9 mouse cellular contexts compared by ENCODE assay signal in genomic region chr19:11044996-11045711, GRCm38 (mm10). TPM values are rescaled to one million over a fixed set of nuclear protein-coding genes. Genes with fewer than 3 reads are reported as not detected.
DNase-seq lines count a peak whose midpoint lies in the region; ATAC-seq and TF ChIP-seq lines count a peak whose summit lies in the region.
"Had no signal": no experiment of that assay in that cellular context is flagged by ENCODE, and none has a peak within 500 bp of the region (broad histone marks: within the 10 kb centered on the region; RNA-seq: fewer than 3 reads in every experiment).

No protein-coding gene starts in this region.

- peak overlapping the region; percentile 59 for H3K9ac ChIP-seq in heart, embryonic 16.5 days (ENCODE audit: low read length)
- H3K9ac ChIP-seq in neural tube, embryonic 14.5 days (replicated peaks; ENCODE audit: low read depth, low read length): peak overlapping the region; percentile 39; the same call in 1 of the 2 replicates

- peak; percentile 38; the same call in 1 of the 2 replicates for TF ChIP-seq CTCF in lung, adult 2 months (IDR thresholded peaks at IDR 0.05; ENCODE audit: insufficient read depth, low read length)

- peak overlapping the region; percentile 50 for H3K4me3 ChIP-seq in heart, embryonic 16.5 days (ENCODE audit: low read length)
- H3K4me3 ChIP-seq in lung, adult 2 months (replicated peaks; ENCODE audit: extremely low read depth, low read depth, low read length): peak overlapping the region; percentile 48
- H3K4me3 ChIP-seq in neural tube, embryonic 14.5 days (ENCODE audit: low read depth, low read length): peak overlapping the region; percentile 32
- H3K4me3 ChIP-seq: erythroblast, embryonic 14.5 days had no signal

- WGBS in heart, embryonic 16.5 days: 7% methylated on average over 37 of the region's 40 CpGs
- 7% methylated on average over 40 of the region's 40 CpGs for WGBS in lung, adult 2 months
- WGBS in neural tube, embryonic 14.5 days: 6% methylated on average over 40 of the region's 40 CpGs

- peaks cover 3% of the 10 kb centered on the region; the same call in 1 of the 2 replicates for H3K4me1 ChIP-seq in heart, embryonic 16.5 days (ENCODE audit: control insufficient read depth, insufficient read depth, low read length)
- H3K4me1 ChIP-seq in lung, adult 2 months (ENCODE audit: control insufficient read depth, insufficient read depth, low read length): peaks cover 3% of the 10 kb centered on the region
- H3K4me1 ChIP-seq in neural tube, embryonic 14.5 days (ENCODE audit: control insufficient read depth, insufficient read depth, low read length): no peaks in the 10 kb centered on the region

- ATAC-seq in erythroid progenitor cell, adult 5-6 weeks (replicated peaks; ENCODE audit: low FRiP score, poor library complexity, severe bottlenecking): peak; percentile 83
- ATAC-seq in heart, embryonic 16.5 days (replicated peaks; ENCODE audit: extremely low read depth, insufficient read depth, low FRiP score): peak; percentile 99
- ATAC-seq in neural tube, embryonic 14.5 days (ENCODE audit: low read depth): peak; percentile 99

- no peaks in the 10 kb centered on the region for H3K9me3 ChIP-seq in heart, embryonic 16.5 days (replicated peaks; ENCODE audit: control insufficient read depth, low read length)
- no peaks in the 10 kb centered on the region for H3K9me3 ChIP-seq in neural tube, embryonic 14.5 days (ENCODE audit: control insufficient read depth, low read length)

- H3K27ac ChIP-seq in heart, embryonic 16.5 days (ENCODE audit: low read length): no peak overlapping the region
- no peak overlapping the region for H3K27ac ChIP-seq in neural tube, embryonic 14.5 days (ENCODE audit: low read depth, low read length)

- no peaks in the 10 kb centered on the region for H3K27me3 ChIP-seq in heart, embryonic 16.5 days (ENCODE audit: control insufficient read depth, insufficient read depth, low read length)
- H3K27me3 ChIP-seq in neural tube, embryonic 14.5 days (ENCODE audit: control insufficient read depth, insufficient read depth, low read length): no peaks in the 10 kb centered on the region

- peak overlapping the region; percentile 76 for H3K4me2 ChIP-seq in heart, embryonic 16.5 days (ENCODE audit: low read depth, low read length)
- H3K4me2 ChIP-seq in neural tube, embryonic 14.5 days (ENCODE audit: low read depth, low read length): peak overlapping the region; percentile 56

- peak; percentile 64; the same call in 1 of the 2 replicates for TF ChIP-seq POLR2A in lung, adult 2 months (IDR thresholded peaks at IDR 0.05; ENCODE audit: borderline replicate concordance, extremely low read depth, low read depth, low read length)

- H3K36me3 ChIP-seq in heart, embryonic 16.5 days (ENCODE audit: control insufficient read depth, insufficient read depth): no peaks in the 10 kb centered on the region
- H3K36me3 ChIP-seq in neural tube, embryonic 14.5 days (ENCODE audit: control insufficient read depth, insufficient read depth, low read length): no peaks in the 10 kb centered on the region

- peak; percentile 84 for DNase-seq in CD4-positive helper T cell, adult 2 months (ENCODE audit: low read depth, low spot score)
- peak; percentile 44 to 59 for DNase-seq in adrenal gland, adult 18-20 months (ENCODE audit: low spot score in 2 of 2)
- peak; percentile 72 for DNase-seq in kidney, postnatal 10 days
- peak; percentile 40 for DNase-seq in lung, adult 2 months
- peak; percentile 61 for DNase-seq in testis, postnatal 14 days (ENCODE audit: low spot score)

RNA-seq across cellular contexts. Expression of gene Ms4a18, which starts 27.3 kb away (rescaled TPM):
- total RNA-seq in adrenal gland, adult 18-20 months (2021): not detected
- total RNA-seq in erythroid progenitor cell, adult 5-6 weeks (2015; ENCODE audit: low replicate concordance): not detected in 2 replicates
- not detected in 2 replicates for total RNA-seq in erythroid progenitor cell, adult 5-6 weeks (2017; ENCODE audit: low replicate concordance)
- not detected in 2 replicates for polyA plus RNA-seq in heart, embryonic 16.5 days (2015; fragmentation: Nextera tagmentation; extraction: Ambion mirVana)
- not detected in 2 replicates for polyA plus RNA-seq in lung, adult 2 months (2012; rRNA removed)
- polyA plus RNA-seq in neural tube, embryonic 14.5 days (2014; fragmentation: Nextera tagmentation; extraction: Ambion mirVana): not detected in 2 replicates
- polyA plus RNA-seq: erythroblast, embryonic 14.5 days had no signal

RNA-seq across cellular contexts. Expression of gene Ms4a8a, which starts 35.7 kb away (rescaled TPM):
- 1 to 10 TPM; 4.7 to 6.7 TPM for total RNA-seq in adrenal gland, adult 18-20 months (2021)
- total RNA-seq in erythroid progenitor cell, adult 5-6 weeks (2015; ENCODE audit: low replicate concordance): 1.4 and 3.4 TPM in 2 replicates
- not detected in 2 replicates for total RNA-seq in erythroid progenitor cell, adult 5-6 weeks (2017; ENCODE audit: low replicate concordance)
- 0.22 and 0.30 TPM in 2 replicates for polyA plus RNA-seq in heart, embryonic 16.5 days (2015; fragmentation: Nextera tagmentation; extraction: Ambion mirVana)
- 15.4 and 18.5 TPM in 2 replicates for polyA plus RNA-seq in lung, adult 2 months (2012; rRNA removed)
- polyA plus RNA-seq in neural tube, embryonic 14.5 days (2014; fragmentation: Nextera tagmentation; extraction: Ambion mirVana): not detected in 2 replicates
- polyA plus RNA-seq: erythroblast, embryonic 14.5 days had no signal

RNA-seq across cellular contexts. Expression of gene Ms4a15, which starts 52.1 kb away (rescaled TPM):
- total RNA-seq in adrenal gland, adult 18-20 months (2021): not detected
- total RNA-seq in erythroid progenitor cell, adult 5-6 weeks (2015; ENCODE audit: low replicate concordance): not detected in 2 replicates
- not detected in 2 replicates for total RNA-seq in erythroid progenitor cell, adult 5-6 weeks (2017; ENCODE audit: low replicate concordance)
- polyA plus RNA-seq in heart, embryonic 16.5 days (2015; fragmentation: Nextera tagmentation; extraction: Ambion mirVana): not detected in 2 replicates
- 1.8 and 2.3 TPM in 2 replicates for polyA plus RNA-seq in lung, adult 2 months (2012; rRNA removed)
- not detected in 2 replicates for polyA plus RNA-seq in neural tube, embryonic 14.5 days (2014; fragmentation: Nextera tagmentation; extraction: Ambion mirVana)
- polyA plus RNA-seq: erythroblast, embryonic 14.5 days had no signal

Comparison
In these comparisons a context has a peak if more than half of its experiments do, and no peak if none do; other contexts are left out.
1. RNA of gene Ms4a8a, which starts 35.7 kb away (polyA plus RNA-seq): 15.4 to 18.5 TPM in lung, adult 2 months; 0.22 to 0.30 TPM in heart, embryonic 16.5 days and not detected in neural tube, embryonic 14.5 days; every median in the first group is over 10 times any median in the second.
2. Peak in every context shown above with its lines, with median percentiles within 50 percentile points of each other: DNase-seq, ATAC-seq and H3K4me3 ChIP-seq.